Comparison of ENCODE assay signal across 15 mouse cellular contexts in the genomic region with DNA sequence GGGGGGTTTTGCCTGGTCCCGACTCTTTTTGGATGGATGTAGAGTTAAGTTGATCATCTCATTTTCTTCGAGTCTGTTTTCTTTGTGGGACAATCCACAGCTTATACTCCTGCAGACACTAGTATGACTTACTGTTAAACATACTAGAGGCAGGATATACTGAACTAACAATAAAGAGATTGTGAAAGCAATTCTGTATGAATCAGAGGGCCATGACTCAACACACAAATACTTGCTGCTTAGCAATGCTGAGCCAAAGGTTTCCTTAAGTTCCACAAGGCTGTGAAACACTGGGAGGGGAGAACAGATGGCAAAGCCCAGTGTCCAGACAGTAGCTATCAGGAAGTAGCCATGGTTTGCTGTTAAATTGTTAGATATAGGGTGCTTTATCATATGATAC. TPM values are rescaled to one million over a fixed set of nuclear protein-coding genes. Genes with fewer than 3 reads are reported as not detected.
"Had no signal": no experiment of that assay in that cellular context is flagged by ENCODE, and none has a peak within 500 bp of the region (broad histone marks: within the 10 kb centered on the region; RNA-seq: fewer than 3 reads in every experiment).

No protein-coding gene starts in this region.

- H3K27me3 ChIP-seq: neural tube, embryonic 15.5 days had no signal

- H3K9ac ChIP-seq: limb, embryonic 13.5 days; liver, embryonic 14.5 days; midbrain, embryonic 12.5 days; neural tube, embryonic 15.5 days had no signal

- H3K4me3 ChIP-seq: limb, embryonic 13.5 days; midbrain, embryonic 12.5 days; neural tube, embryonic 15.5 days had no signal

- H3K4me1 ChIP-seq: limb, embryonic 13.5 days; midbrain, embryonic 12.5 days; neural tube, embryonic 15.5 days had no signal

- H3K36me3 ChIP-seq: limb, embryonic 13.5 days; midbrain, embryonic 12.5 days; neural tube, embryonic 15.5 days had no signal

- H3K9me3 ChIP-seq: limb, embryonic 13.5 days; midbrain, embryonic 12.5 days; neural tube, embryonic 15.5 days had no signal

- ATAC-seq: midbrain, embryonic 16.5 days had no signal

- H3K4me2 ChIP-seq: limb, embryonic 13.5 days; midbrain, embryonic 12.5 days; neural tube, embryonic 15.5 days had no signal

- DNase-seq: kidney, postnatal 10 days; left cerebral cortex, postnatal 4 days; lung, adult 18-20 months; right cerebral cortex, adult 18-20 months; right cerebral cortex, postnatal 25 days; thymus, postnatal 4 days had no signal

- H3K27ac ChIP-seq: limb, embryonic 13.5 days; liver, embryonic 14.5 days; midbrain, embryonic 12.5 days; neural tube, embryonic 15.5 days had no signal

RNA-seq across cellular contexts. Expression of gene Npy5r, which starts 6.7 kb away (rescaled TPM):
- total RNA-seq: liver, adult 2 months; megakaryocyte-erythroid progenitor cell, adult 5-6 weeks had no signal
- polyA plus RNA-seq: large intestine, adult 2 months; liver, adult 2 months; liver, embryonic 14.5 days; small intestine, adult 2 months had no signal

RNA-seq across cellular contexts. Expression of gene Npy1r, which starts 15.7 kb away (rescaled TPM):
- total RNA-seq: megakaryocyte-erythroid progenitor cell, adult 5-6 weeks had no signal
- polyA plus RNA-seq: liver, adult 2 months had no signal
